Mouse (Mus musculus) erythroblast, embryonic 14.5 days (primary cell): ENCODE data around the gene 4930469K13Rik.

Experiments
- GATA1 ChIP-seq: IDR thresholded peaks from 2 replicates; pipeline ENCODE4 v1.6.1; 2012; ENCODE audit warnings: low read length, inconsistent platforms, mixed read lengths
- TAL1 ChIP-seq: IDR thresholded peaks from 3 replicates; pipeline ENCODE4 v1.6.1; 2012; ENCODE audit warnings: low read length, inconsistent platforms, mixed read lengths

- no peak for TF ChIP-seq TAL1
- no peak for TF ChIP-seq GATA1
Observed at GRCm38 (mm10) chr11:33929412-33929811, 168.9 kb downstream of the 4930469K13Rik start.
